Mouse (Mus musculus) stomach, postnatal 0 days (tissue): Measurements from ENCODE around the gene Cpne6. TPM values are rescaled to one million over a fixed set of nuclear protein-coding genes. Genes with fewer than 3 reads are reported as not detected.

Experiments used
- ATAC-seq: fragments of 200-750 bp; cut with Nextera tagmentation; 2 replicates; pipeline ENCODE4 v1.8.0; 2017; ENCODE audit not compliant: low FRiP score, low TSS enrichment
- DNase-seq: peaks from one replicate; pipeline ENCODE4 v3.0.0-alpha.2; 2016; ENCODE audit warnings: low spot score
- H3K27ac ChIP-seq: fragments of 300-500 bp; sonication (generic); replicated peaks from 2 replicates; pipeline ENCODE4 v1.5.1; 2014; ENCODE audit warnings: mild to moderate bottlenecking, control low read depth
- H3K27me3 ChIP-seq: fragments of 300-500 bp; sonication (generic); 2 replicates; pipeline ENCODE4 v1.6.1; 2014; ENCODE audit warnings: low read length; ENCODE audit not compliant: control insufficient read depth, insufficient read depth
- H3K36me3 ChIP-seq: fragments of 300-500 bp; sonication (generic); 2 replicates; pipeline ENCODE4 v1.6.1; 2014; ENCODE audit warnings: low read length, mixed read lengths; ENCODE audit not compliant: control insufficient read depth, insufficient read depth
- H3K4me1 ChIP-seq: fragments of 300-500 bp; sonication (generic); replicated peaks from 2 replicates; pipeline ENCODE4 v1.6.1; 2014; ENCODE audit warnings: antibody characterized with exemption; ENCODE audit not compliant: control insufficient read depth, insufficient read depth
- H3K4me2 ChIP-seq: fragments of 300-500 bp; sonication (generic); replicated peaks from 2 replicates; pipeline ENCODE4 v1.6.1; 2014; ENCODE audit warnings: low read depth, mild to moderate bottlenecking, control low read depth, moderate library complexity
- H3K4me3 ChIP-seq: fragments of 300-500 bp; sonication (generic); 2 replicates; pipeline ENCODE4 v1.5.1; 2014; ENCODE audit warnings: low read depth, low read length, control low read depth
- H3K9ac ChIP-seq: fragments of 300-500 bp; sonication (generic); 2 replicates; pipeline ENCODE4 v1.6.1; 2014; ENCODE audit warnings: mild to moderate bottlenecking, low read length, control low read depth, mixed read lengths
- H3K9me3 ChIP-seq: fragments of 300-500 bp; sonication (generic); 2 replicates; pipeline ENCODE4 v1.6.1; 2016; ENCODE audit warnings: low read length; ENCODE audit not compliant: control insufficient read depth
- CTCF ChIP-seq: IDR thresholded peaks from 2 replicates; pipeline ENCODE4 v1.5.1; 2016; ENCODE audit warnings: antibody characterized with exemption, low read depth, mild to moderate bottlenecking, moderate library complexity
- EP300 ChIP-seq: optimal IDR thresholded peaks from 2 replicates; pipeline ENCODE3; 2016; ENCODE audit warnings: antibody characterized with exemption
- WGBS: fragments of 180-500 bp; shearing (Covaris S2); extraction: QIAGEN DNeasy Blood & Tissue Kit; methylation state at CpG from one replicate; pipeline ENCODE4 v1.1.7; 2014; 5-methylcytosine and 5-hydroxymethylcytosine counted together
- polyA plus RNA-seq: library from polyadenylated mRNA; unstranded; fragments of >200 nt; fragmentation: Nextera tagmentation; extraction: Ambion mirVana; gene quantifications from 2 replicates; pipeline ENCODE4 v1.2.1, GENCODE M21; 2015

Gene Cpne6
- polyA plus RNA-seq, 1 experiment from 2014 or later, result 0.08 TPM

DNA sequence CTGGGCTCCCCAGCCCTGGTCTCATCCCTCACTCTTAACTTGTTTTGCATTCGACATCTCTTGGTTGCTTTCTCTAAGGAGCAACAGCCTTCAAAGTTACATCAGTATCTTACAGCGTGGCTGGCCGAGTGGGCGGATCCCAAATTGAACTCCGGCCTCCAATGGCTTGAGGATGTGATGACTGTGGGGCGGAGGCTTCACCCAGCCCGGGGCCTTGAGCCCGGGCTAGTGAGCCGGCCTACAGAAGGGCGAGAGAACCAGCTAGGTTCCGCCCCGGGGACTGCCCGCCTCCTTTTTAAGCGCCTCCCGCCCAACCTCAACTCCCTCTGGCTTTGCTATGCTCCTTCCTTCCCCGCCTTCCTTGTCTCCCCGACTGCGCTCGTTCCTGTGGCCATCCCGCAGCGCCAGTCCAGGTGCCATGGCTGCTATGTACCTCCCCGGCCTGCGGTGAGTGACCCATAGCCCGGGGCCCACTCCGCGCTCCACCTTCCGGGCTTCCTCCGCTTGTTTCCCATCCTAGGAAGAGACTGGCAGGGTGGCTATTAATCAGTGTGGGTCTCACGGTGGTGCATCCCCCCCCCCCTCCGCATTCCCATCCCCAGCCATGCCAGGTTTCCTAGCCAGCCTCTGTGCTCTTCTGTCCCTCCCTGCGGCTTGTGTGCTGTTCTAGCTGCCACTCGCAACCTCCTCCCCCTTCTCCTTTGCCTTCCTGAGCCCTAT, 30.0 kb downstream of the Cpne6 start, which contains the start of gene Pck2:
Pck2 (plus strand) TSS at position 200 of the 720 bp plus-strand sequence.
- H3K27me3 ChIP-seq, result no peaks in the 10 kb centered on the region
- peaks cover 17% of the 10 kb centered on the region for H3K36me3 ChIP-seq
- WGBS, result under 1% methylated on average over 32 of the region's 32 CpGs
- no peaks in the 10 kb centered on the region for H3K9me3 ChIP-seq
- DNase-seq (peak; percentile 88), ATAC-seq (peak; percentile 96)
- peak within 1 kb of the TSS; percentile 92 for H3K27ac ChIP-seq
- peak within 1 kb of the TSS; percentile 64 for H3K4me3 ChIP-seq
- peaks cover 2% of the 10 kb centered on the region; the same call in 1 of the 2 replicates for H3K4me1 ChIP-seq
- H3K9ac ChIP-seq, result peak within 1 kb of the TSS; percentile 72
- H3K4me2 ChIP-seq, result peak within 1 kb of the TSS; percentile 87
- TF ChIP-seq EP300 (no peak), CTCF (peak; percentile 29)

DNA sequence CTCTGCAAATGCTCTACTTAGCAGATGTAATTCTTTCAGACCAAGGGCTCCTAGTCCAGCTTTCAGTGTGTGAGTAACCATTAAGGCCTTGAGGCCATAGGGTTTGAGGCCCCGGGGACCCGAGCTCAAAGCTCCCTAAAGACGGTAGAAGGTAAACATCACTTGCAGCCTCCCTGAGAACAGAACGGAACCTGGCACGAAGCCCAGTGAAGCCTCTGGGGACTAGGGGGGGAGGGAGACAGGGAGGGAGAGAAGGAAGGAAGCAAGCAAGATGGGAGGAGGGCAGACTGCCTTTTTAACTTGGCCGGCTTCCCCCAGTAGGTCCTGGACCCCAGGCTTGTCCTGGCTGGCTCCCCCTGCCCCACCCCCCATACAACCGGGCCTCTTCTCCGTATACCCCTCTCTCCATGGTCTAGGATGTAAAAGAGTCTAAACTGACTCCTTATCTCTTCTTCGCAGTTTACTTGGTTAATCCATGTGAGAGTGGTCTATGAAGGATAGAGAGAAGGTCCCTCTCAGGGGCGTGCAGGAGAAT, 30.6 kb downstream of the Cpne6 start:
- H3K27me3 ChIP-seq, result no peaks in the 10 kb centered on the region
- H3K27ac ChIP-seq, result peak overlapping the region; percentile 92
- peak overlapping the region; percentile 64 for H3K4me3 ChIP-seq
- no peaks in the 10 kb centered on the region for H3K9me3 ChIP-seq
- H3K4me1 ChIP-seq, result peaks cover 2% of the 10 kb centered on the region; the same call in 1 of the 2 replicates
- DNase-seq (peak; percentile 84), ATAC-seq (peak; percentile 59)
- peak overlapping the region; percentile 87 for H3K4me2 ChIP-seq
- peaks cover 20% of the 10 kb centered on the region for H3K36me3 ChIP-seq
- WGBS, result 2% methylated on average over 10 of the region's 10 CpGs
- peak overlapping the region; percentile 72 for H3K9ac ChIP-seq
- TF ChIP-seq CTCF (no peak), EP300 (no peak)

DNA sequence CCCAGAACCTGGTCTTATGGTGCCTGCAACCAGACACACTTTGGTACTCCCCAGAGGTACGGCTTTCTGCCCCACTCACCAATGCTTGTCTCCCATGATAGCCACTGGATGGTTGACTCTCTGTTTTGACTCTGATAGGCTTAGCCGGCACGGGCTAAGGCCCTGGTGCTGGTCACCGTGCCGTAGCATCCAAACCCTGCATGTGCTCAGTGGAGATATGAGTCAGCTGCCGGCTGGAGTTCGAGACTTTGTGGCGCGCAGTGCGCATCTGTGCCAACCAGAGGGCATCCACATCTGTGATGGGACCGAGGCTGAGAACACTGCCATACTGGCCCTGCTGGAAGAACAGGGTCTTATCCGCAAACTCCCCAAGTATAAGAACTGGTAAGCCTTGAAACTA, 32.0 kb downstream of the Cpne6 start:
- no peak for DNase-seq
- 94% methylated on average over 12 of the region's 12 CpGs for WGBS
- no peaks in the 10 kb centered on the region for H3K27me3 ChIP-seq
- H3K27ac ChIP-seq, result no peak overlapping the region
- no peak overlapping the region for H3K4me2 ChIP-seq
- H3K4me1 ChIP-seq, result peaks cover 2% of the 10 kb centered on the region; the same call in 1 of the 2 replicates
- peaks cover 22% of the 10 kb centered on the region for H3K36me3 ChIP-seq
- no peak overlapping the region for H3K4me3 ChIP-seq
- no peak for TF ChIP-seq CTCF
- TF ChIP-seq EP300, result no peak
- no peak overlapping the region for H3K9ac ChIP-seq
- no peaks in the 10 kb centered on the region for H3K9me3 ChIP-seq
- no peak for ATAC-seq

DNA sequence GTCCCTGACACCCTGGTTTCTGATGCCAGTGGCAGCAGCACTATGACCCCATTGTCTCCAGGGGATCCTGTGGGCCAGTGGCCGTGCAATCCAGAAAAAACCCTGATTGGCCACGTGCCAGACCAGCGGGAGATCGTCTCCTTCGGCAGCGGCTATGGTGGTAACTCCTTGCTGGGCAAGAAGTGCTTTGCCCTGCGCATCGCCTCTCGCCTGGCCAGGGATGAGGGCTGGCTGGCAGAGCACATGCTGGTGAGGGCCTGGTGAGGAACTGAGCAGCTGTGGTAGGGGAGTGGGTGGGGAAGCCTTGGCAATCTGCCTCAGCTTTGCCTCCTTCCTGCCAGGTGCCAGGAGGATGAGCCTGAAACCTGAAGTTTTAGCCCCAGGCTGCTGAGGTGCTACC, 34.1 kb downstream of the Cpne6 start:
- 77% methylated on average over 9 of the region's 9 CpGs for WGBS
- H3K9me3 ChIP-seq, result no peaks in the 10 kb centered on the region
- H3K9ac ChIP-seq, result no peak overlapping the region
- peaks cover 37% of the 10 kb centered on the region for H3K36me3 ChIP-seq
- no peak for DNase-seq
- ATAC-seq, result no peak
- peaks cover 2% of the 10 kb centered on the region; the same call in 1 of the 2 replicates for H3K4me1 ChIP-seq
- no peak for TF ChIP-seq EP300
- TF ChIP-seq CTCF, result no peak
- H3K27ac ChIP-seq, result no peak overlapping the region
- no peaks in the 10 kb centered on the region for H3K27me3 ChIP-seq
- no peak overlapping the region for H3K4me2 ChIP-seq
- no peak overlapping the region for H3K4me3 ChIP-seq

DNA sequence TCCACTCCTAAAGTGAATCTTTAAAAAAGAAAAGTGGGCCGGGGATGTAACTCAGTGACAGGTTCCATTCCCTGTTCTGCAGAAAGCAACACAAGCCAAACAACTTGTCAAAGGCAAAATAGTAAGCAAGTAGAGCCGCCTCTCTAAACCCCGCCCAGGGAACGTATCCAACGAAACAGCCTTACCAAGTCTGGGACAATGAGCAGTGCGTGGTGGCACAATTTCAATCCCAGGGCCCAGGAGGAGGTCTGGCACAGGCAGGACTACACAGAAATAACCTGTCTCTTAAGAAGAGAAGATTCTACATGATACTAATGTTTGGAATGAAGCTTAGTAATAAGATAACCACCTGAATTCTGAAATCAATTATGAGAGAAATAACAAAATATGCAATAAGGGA, 39.9 kb downstream of the Cpne6 start:
- ATAC-seq, result no peak
- Histone ChIP-seq H3K4me3 (no peak overlapping the region), H3K4me2 (no peak overlapping the region), H3K9ac (no peak overlapping the region), H3K36me3 (peaks cover 21% of the 10 kb centered on the region), H3K9me3 (no peaks in the 10 kb centered on the region), H3K4me1 (no peaks in the 10 kb centered on the region), H3K27ac (no peak overlapping the region), H3K27me3 (no peaks in the 10 kb centered on the region)
- no peak for DNase-seq
- TF ChIP-seq CTCF (no peak), EP300 (no peak)
- WGBS, result 78% methylated on average over 6 of the region's 6 CpGs

DNA sequence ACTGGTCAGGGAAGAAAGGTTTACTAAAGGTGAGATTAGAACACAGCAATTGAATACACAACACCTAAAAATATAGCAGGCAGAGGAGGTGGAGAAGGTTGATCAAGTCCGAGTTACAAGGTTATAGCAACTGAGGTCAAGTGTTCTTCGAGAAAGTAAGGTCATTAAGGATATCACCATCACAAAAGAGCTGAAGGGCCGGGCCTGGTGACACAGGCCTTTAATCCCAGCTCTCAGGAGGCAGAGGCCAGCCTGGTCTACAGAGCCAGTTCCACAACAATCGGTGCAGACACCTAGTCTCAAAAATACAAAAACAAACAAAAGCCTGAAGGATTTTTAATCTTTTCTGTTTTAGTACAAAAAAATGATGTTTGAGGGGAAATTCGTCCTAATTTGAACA, 41.1 kb downstream of the Cpne6 start:
- DNase-seq, result no peak
- no peak overlapping the region for H3K4me3 ChIP-seq
- 68% methylated on average over 5 of the region's 5 CpGs for WGBS
- peaks cover 15% of the 10 kb centered on the region for H3K36me3 ChIP-seq
- no peak overlapping the region for H3K9ac ChIP-seq
- no peaks in the 10 kb centered on the region for H3K9me3 ChIP-seq
- no peak overlapping the region for H3K27ac ChIP-seq
- H3K4me1 ChIP-seq, result no peaks in the 10 kb centered on the region
- no peaks in the 10 kb centered on the region for H3K27me3 ChIP-seq
- no peak for ATAC-seq
- TF ChIP-seq EP300 (no peak), CTCF (no peak)
- no peak overlapping the region for H3K4me2 ChIP-seq
